Mouse (Mus musculus): ENCODE data around the gene Ralgps1. TPM values are rescaled to one million over a fixed set of nuclear protein-coding genes. Genes with fewer than 3 reads are reported as not detected.

Gene Ralgps1
- total RNA-seq, 2 experiments from 2014 or later = 63.8 to 64.1 TPM

GRCm38 (mm10) chr2:33248549-33248948 lies 122.7 kb downstream of the Ralgps1 start:
- DNase-seq (ENCODE audit: low spot score in 2 of 2) = no peak

GRCm38 (mm10) chr2:33246841-33247240 lies 124.4 kb downstream of the Ralgps1 start:
- DNase-seq (ENCODE audit: low spot score in 2 of 2) = no peak

DNA sequence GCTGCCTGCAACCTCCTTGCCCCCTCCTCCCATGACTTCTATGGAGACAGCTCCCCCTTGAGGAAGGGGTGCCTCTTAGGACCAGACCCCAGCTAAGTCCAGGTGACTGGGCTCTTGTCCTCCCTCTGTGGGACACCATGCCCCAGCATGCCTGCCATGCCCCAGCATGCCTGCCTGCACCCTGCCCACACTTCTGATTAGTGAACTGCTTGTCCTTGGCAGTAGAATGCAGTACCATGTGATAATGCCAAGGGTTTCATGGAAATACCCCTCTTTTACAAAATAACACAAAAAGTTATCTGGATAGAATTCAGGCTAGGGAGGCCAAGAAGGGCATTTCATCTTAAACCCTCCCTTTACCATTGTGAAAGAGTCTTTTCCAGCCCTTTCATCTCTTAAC lies 125.9 kb downstream of the Ralgps1 start:
- DNase-seq (ENCODE audit: low spot score in 2 of 2) = no peak

GRCm38 (mm10) chr2:33244880-33245279 lies 126.4 kb downstream of the Ralgps1 start:
- DNase-seq (ENCODE audit: low spot score in 2 of 2) = no peak

DNA sequence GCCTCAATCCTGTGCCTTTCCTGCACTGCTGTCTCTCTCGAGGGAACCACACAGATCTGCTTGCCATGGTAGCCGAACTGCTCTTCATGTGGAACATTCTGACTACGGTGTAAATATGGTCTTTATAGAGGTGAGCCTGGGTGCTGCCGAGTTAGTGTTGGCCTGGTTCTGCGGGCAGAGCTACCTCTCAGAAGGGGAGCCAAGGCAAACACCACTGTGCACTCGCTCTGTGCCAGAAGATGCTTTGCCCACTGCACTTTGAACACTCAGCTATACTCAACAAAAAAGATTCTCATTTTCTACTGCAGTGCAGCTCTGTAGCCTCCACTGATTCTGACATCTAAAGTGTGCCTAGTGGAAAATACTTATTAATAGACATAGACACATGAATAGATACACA lies 133.7 kb downstream of the Ralgps1 start:
- no peak for DNase-seq (ENCODE audit: low spot score in 2 of 2)

GRCm38 (mm10) chr2:33234848-33235247 lies 136.4 kb downstream of the Ralgps1 start:
- DNase-seq (ENCODE audit: low spot score in 2 of 2) = no peak

DNA sequence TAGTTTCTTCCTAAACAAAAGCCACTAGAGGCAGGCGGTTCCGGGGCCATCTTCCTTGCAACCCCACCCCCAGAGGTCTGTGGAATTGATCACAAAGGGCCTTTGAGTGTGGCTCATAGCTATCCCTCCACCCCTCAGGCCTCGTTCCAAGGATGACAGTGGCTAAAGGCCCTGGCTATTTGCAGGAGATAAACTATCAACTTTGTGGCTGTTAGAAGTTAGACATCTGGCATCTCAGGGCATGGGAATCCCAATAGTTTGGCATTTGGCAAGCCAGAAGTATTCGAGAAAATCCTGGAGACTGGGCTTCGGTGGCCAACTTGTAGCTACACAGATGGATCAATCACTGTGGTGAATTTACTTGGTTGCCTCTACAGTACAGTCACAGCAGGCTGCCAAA lies 137.4 kb downstream of the Ralgps1 start:
- peak in 1 of 2 experiments; percentile 42 for DNase-seq (ENCODE audit: low spot score in 2 of 2)

GRCm38 (mm10) chr2:33232782-33233570 lies 138.3 kb downstream of the Ralgps1 start:
- no peak for DNase-seq (ENCODE audit: low spot score in 2 of 2)

DNA sequence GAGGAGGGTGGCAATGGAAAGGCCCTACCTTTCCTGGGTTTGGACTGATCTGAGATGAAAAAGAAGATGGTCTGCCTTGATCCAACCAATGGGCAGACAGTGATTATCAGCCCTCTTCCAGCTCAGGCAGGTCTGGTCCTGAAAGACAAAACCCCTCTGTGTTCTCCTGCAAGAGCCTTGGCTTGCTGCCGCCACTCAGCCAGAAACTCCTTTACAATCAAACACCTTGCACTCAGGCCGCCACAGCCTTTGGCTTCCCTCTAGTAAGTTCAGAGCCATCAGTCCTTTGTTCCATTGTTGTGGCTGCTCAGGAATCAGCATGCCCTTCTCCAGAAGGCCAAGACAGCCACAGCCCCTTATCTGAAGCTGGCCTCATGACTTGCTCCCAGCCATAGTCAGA lies 139.5 kb downstream of the Ralgps1 start:
- no peak for DNase-seq (ENCODE audit: low spot score in 2 of 2)

GRCm38 (mm10) chr2:33230701-33231100 lies 140.6 kb downstream of the Ralgps1 start:
- DNase-seq (ENCODE audit: low spot score in 2 of 2) = no peak

- DNase-seq (ENCODE audit: low spot score in 2 of 2) = no peak
Observed at GRCm38 (mm10) chr2:33228551-33228950, 142.7 kb downstream of the Ralgps1 start.

DNA sequence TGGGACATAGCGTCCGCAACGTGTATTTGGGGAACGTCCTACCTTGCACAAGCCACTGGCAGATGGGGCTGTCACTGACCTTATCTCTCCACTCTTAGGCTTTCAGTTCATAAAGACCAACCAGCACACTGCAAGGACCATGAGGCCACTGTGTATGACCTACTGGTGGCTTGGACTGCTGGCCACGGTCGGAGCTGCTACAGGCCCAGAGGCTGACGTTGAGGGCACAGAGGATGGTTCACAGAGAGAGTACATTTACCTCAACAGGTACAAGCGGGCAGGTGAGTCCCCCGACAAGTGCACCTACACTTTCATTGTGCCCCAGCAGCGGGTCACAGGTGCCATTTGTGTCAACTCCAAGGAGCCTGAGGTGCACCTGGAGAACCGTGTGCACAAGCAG lies 143.2 kb downstream of the Ralgps1 start:
- no peak for DNase-seq (ENCODE audit: low spot score in 2 of 2)

DNA sequence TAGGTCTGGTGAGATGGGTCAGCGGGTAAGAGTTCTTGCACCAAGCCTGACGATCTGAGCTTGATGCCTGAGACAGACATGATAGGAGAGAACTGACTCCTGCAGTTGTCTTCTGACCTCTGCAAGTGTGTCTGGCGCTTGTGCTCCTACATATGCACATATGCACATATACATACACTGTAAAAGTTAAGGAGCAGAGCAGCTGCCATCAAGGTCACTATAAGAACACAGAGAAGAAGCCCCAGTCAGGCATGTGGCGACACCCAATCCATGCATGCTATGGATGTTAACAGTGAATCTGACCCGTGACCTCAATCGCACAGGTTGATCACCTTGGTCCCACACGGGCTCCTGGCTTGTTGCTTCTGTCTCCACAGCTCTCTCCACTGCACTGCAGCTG lies 145.4 kb downstream of the Ralgps1 start:
- DNase-seq (ENCODE audit: low spot score in 2 of 2) = no peak

DNA sequence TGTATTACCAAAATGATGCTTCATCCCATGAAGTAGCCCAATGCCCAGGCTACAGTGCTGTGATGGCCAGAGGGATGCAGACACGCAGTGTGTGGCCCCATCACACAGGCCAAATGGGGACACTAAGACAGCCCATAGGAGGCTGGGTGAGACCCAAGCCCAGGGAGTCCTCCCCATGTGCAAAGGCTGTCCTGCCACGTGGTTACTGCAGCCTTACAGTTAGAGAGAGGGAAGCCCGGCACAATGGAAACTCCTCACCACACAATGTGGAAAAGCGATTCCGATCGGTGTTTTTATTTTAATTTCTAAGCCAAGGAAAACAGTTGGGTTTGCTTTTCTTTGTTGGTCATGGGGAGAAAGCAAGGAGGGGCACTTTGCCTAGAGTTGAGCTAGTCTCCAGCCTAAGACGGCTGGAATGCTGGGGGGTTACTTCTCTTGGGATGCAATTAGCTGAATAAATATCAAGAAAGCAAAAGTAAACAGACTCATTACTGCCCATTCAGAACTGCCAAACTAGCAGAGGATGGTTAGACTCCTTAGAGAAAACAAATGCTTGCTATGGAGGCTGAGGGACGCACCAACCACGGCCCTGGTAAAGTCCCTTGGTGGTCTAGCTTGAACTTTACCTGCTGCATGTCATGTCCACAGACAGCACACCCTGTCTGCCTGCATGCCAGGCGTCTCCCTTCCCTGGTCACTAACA lies 147.5 kb downstream of the Ralgps1 start:
- no peak for DNase-seq (ENCODE audit: low spot score in 2 of 2)

GRCm38 (mm10) chr2:33222480-33222879 lies 148.8 kb downstream of the Ralgps1 start:
- DNase-seq (ENCODE audit: low spot score in 2 of 2) = no peak

DNA sequence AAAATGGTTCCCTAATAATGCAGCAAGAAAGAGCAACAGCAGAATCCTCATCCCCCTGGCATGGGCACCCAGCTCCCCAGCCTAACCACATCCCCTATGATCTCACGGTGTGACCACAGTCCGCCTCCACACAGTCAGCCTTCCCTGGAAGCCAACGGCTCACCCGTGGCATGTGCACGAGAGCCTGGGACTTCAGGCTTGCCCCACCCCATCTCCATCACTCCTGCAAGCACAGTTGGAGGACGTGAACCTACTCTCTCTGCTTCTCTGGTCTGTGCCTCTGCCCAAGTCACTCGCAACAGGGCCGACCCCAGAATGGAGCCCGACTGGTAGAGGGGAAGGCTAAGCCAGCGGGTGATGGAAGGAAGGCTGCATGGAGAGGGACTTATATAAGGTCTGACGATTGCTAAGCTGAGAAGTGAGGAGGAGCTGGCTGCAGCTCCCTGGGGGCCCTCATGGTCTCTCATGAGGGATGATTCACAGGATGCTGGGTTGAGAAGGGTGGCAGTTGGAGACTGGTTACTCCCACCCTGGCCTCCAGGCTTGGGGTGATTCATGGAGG lies 149.9 kb downstream of the Ralgps1 start:
- no peak for DNase-seq (ENCODE audit: low spot score in 2 of 2)

DNA sequence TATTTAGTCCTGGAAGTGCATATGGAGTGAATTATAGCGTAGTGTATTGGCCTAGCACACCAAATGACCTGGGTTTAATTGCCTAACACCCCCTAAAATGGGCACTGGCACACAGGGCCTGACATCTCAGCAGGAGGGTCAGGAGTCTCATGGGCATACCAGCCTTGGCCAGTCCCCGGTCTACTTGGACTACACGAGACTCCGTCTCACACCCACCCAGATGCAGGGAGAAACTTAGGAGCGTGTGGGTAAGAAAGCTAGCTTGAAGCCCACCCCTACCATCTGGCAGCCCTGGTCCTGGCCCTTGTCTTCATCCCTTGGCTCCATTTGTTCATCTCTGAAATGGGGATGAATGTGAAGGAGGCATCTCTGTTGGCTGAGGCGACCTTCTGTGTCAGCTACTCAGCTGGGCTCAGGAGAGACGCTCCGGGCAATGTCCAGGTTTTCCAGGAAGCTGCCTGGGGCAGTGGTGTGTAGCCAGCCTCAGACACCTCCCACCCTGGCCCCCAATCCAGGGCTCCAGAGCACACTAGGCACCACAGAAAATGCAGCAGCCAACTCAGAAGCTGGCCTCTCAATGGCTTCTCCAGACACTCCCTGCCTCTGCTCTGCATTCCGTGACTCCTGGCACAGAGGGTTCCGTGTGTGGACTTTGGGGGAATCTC lies 150.5 kb downstream of the Ralgps1 start:
- DNase-seq (ENCODE audit: low spot score in 2 of 2) = no peak

DNA sequence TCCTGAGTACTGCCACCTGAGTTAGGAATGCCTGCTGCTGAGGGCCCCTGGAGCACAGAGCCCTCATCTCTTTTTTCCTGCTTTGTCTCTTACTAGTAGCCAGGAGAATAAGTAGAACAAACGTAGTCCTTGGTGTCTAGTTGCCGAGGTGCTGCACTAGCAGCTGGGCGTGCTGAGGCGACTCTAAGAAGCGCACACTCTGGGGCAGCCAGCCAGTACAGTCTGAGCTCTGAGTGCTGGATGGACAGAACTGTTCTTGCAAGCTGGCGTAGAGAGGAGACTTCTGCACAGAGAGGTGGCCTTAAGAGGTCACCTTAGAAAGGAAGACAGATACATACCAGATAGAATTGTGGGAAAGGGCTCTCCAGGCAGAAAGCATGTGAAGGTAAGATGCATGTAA lies 151.0 kb downstream of the Ralgps1 start:
- DNase-seq (ENCODE audit: low spot score in 2 of 2) = no peak

DNA sequence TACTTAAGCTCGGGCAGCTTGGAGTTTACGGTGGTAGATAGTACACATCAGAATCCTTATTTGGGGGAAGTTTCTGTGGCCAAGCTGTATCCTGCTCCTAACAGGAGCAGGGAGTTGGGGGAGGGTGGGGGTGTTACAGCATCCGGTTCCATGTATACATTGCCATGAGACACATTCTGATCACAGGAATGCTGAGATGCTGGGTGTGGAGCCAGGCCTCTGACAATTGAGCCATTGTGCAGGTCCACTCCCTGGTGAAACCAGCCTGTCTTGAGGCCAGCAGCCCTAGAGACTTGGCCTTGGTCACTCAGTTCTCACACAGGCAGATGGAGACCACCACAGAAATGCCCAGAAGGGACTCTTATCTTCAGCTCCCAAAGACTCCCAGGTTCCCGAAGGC lies 151.6 kb downstream of the Ralgps1 start:
- no peak for DNase-seq (ENCODE audit: low spot score in 2 of 2)

GRCm38 (mm10) chr2:33218903-33219625 lies 152.2 kb downstream of the Ralgps1 start:
- DNase-seq (ENCODE audit: low spot score in 2 of 2) = no peak

DNA sequence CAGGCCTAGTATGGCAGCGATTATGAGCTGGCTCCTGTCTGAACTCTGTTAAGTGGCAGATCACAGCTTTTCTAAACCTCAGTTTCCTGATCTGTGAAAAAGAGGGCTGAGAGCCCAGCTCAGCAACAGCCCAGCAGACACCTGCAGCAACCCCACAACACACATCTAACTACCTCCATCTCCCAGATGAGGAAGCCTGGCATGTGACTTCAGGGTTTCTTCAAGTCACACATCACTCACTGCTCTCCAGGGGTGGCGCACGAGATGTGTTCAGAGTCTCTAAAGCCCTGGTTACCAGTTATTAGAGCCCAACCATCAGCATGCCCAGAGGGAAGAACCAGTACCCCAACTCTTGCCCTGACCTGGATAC lies 153.9 kb downstream of the Ralgps1 start:
- DNase-seq (ENCODE audit: low spot score in 2 of 2) = no peak

Measured in layer of hippocampus, postnatal 14 days (tissue).